Mouse (Mus musculus) forebrain, embryonic 10.5 days (tissue): ENCODE measurements around the gene Sorl1. TPM values are rescaled to one million over a fixed set of nuclear protein-coding genes. Genes with fewer than 3 reads are reported as not detected.
A peak's percentile ranks its signal among the peaks of the same experiment; 100 is the strongest.

Source experiments
- DNase-seq: peaks from one replicate; pipeline ENCODE4 v3.0.0-alpha.2; 2017; ENCODE audit warnings: low spot score; ENCODE audit errors: extremely low spot score
- H3K27ac ChIP-seq: fragments of 300-500 bp; sonication (generic); 2 replicates; pipeline ENCODE4 v1.5.1; 2016; ENCODE audit warnings: mild to moderate bottlenecking
- H3K27me3 ChIP-seq: fragments of 300-500 bp; sonication (generic); 2 replicates; pipeline ENCODE4 v1.6.1; 2016; ENCODE audit warnings: mild to moderate bottlenecking; ENCODE audit not compliant: poor library complexity, severe bottlenecking
- H3K36me3 ChIP-seq: fragments of 300-500 bp; sonication (generic); replicated peaks from 2 replicates; pipeline ENCODE4 v1.6.1; 2016; ENCODE audit warnings: mild to moderate bottlenecking, moderate library complexity
- H3K4me1 ChIP-seq: fragments of 300-500 bp; sonication (generic); 2 replicates; pipeline ENCODE4 v1.6.1; 2016
- H3K4me3 ChIP-seq: fragments of 300-500 bp; sonication (generic); 2 replicates; pipeline ENCODE4 v1.5.1; 2016; ENCODE audit warnings: mild to moderate bottlenecking, moderate library complexity
- H3K9me3 ChIP-seq: fragments of 300-500 bp; sonication (generic); 2 replicates; pipeline ENCODE4 v1.6.1; 2016; ENCODE audit warnings: mild to moderate bottlenecking, moderate library complexity
- WGBS: fragments of 180-500 bp; shearing (Covaris S2); methylation state at CpG from one replicate; pipeline ENCODE4 v1.1.7; 2016; 5-methylcytosine and 5-hydroxymethylcytosine counted together
- polyA plus RNA-seq: library from polyadenylated mRNA; unstranded; fragments of >200 nt; fragmentation: Nextera tagmentation; extraction: Ambion mirVana; gene quantifications from 2 replicates; pipeline ENCODE4 v1.2.1, GENCODE M21; 2016

Gene Sorl1
- polyA plus RNA-seq, 1 experiment from 2014 or later, result 4.7 TPM

DNA sequence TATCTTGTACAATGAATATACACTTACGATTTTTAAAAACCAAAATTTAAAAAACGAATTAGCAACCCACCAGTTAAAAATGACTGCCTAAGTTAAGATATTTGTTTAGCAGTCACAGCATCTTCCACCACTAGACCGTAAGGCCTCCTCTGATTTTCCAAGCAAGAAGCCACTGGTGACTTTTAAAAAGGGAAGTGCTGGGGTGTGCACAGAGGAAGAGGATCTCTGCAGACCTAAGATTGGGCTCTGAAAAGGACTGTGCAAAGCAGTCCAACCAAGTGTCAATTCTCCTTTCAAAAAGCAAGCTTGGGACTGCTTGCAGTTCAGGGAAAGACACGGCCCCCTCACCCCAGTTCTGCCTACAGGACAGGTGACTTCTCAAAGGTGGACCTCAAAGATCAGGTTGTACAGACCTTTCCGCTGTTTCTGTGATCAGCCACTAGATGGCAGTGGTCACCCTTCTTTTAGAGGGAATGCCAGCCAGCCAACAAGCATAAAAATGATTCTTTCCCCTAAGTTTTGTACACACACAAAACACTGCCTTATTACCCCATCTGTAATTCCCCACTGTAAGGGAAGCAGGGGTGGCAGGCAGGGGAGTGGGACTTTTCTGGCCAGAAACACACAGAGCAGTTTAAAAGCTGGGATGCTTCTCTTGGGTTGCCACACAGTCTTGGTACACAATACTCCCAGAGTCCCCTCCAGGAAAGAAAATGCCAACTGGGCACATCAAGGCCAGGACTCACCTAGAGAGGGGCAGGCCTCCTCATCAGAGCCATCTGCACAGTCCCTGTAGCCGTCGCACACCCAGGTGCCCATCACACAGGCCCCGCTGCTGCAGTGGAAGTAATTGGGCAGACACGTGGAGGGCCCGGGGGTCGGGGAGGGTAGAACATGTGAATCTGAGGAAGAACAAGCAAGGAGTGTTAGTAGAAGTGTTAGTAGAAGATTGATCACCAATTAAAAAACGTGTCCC lies 124.3 kb downstream of the Sorl1 start:
- Histone ChIP-seq H3K9me3 (no peaks in the 10 kb centered on the region), H3K4me1 (peaks cover 9% of the 10 kb centered on the region), H3K36me3 (no peaks in the 10 kb centered on the region), H3K27me3 (no peaks in the 10 kb centered on the region), H3K27ac (peak overlapping the region; percentile 56), H3K4me3 (no peak overlapping the region)
- DNase-seq, result peak; percentile 45
- 75% methylated on average over 12 of the region's 12 CpGs for WGBS

DNA sequence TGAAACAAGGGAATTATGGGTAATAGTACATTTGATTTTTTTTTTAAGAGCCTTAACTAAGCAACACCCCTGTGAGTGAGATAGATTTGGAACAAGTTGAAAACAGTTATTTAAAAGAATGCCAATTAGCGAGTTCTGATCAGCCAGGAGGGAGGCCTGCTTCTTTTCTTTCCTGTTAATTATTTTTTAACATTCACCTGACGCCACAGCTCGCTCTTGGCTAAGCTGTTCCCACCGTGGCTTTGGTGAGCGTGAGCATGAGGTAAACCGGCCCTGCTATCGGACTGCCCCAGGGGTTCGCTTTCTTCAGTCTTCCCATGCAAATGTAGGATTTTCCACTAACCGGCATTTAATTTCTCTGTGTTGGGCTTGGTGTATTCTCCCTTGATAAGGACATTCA lies 128.8 kb downstream of the Sorl1 start:
- H3K27ac ChIP-seq, result 0 out of 2 replicates have a peak overlapping the region, but pooled peaks have one; percentile 30
- no peaks in the 10 kb centered on the region for H3K27me3 ChIP-seq
- peaks cover 5% of the 10 kb centered on the region for H3K36me3 ChIP-seq
- no peak overlapping the region for H3K4me3 ChIP-seq
- H3K4me1 ChIP-seq, result peaks cover 12% of the 10 kb centered on the region
- 81% methylated on average over 9 of the region's 9 CpGs for WGBS
- no peaks in the 10 kb centered on the region for H3K9me3 ChIP-seq
- no peak for DNase-seq

DNA sequence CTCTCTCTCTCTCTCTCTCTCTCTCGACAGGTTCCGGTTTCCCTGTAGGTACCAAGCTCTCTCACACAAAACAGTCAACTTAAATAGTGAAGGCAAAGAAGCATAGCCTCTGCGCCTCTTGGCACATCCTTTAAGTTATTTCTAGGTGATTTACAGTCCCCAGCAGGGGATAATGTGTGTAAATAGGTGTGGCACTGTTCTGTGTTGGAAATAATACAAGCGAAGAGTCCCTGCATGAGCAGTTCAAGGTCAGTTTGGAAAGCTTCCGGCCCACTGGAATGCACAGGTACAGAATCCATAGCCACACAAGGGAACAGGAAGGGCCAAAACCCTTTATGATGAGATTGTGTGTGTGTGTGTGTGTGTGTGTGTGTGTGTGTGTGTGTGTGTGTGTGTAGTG lies 130.3 kb downstream of the Sorl1 start:
- Histone ChIP-seq H3K27me3 (no peaks in the 10 kb centered on the region), H3K4me3 (no peak overlapping the region), H3K9me3 (no peaks in the 10 kb centered on the region), H3K36me3 (peaks cover 5% of the 10 kb centered on the region), H3K4me1 (peaks cover 9% of the 10 kb centered on the region), H3K27ac (no peak overlapping the region)
- WGBS, result 91% methylated on average over 5 of the region's 5 CpGs
- DNase-seq, result no peak

DNA sequence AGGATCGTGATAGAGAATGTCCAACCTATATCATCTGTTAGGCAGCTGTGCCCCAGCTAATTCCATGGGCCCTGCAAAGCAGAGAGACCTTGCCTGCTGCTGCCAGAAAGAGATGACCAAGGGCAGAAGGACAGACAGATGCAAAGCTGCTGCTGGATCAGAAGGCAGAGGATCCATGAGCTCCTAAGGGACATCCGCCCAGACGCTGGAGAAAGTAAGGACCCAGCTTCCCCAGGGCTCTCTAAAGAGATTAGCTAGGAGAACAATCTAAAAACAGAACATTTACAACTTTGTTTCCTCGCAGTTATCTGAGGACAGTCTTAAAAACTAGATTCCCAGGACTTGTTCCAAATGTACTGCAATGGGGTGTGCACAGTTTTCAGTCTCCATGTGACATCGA lies 131.3 kb downstream of the Sorl1 start:
- Histone ChIP-seq H3K36me3 (peaks cover 11% of the 10 kb centered on the region), H3K27me3 (no peaks in the 10 kb centered on the region), H3K4me1 (peaks cover 9% of the 10 kb centered on the region), H3K9me3 (no peaks in the 10 kb centered on the region), H3K27ac (no peak overlapping the region), H3K4me3 (no peak overlapping the region)
- DNase-seq, result no peak
- 87% methylated on average over 5 of the region's 5 CpGs for WGBS

DNA sequence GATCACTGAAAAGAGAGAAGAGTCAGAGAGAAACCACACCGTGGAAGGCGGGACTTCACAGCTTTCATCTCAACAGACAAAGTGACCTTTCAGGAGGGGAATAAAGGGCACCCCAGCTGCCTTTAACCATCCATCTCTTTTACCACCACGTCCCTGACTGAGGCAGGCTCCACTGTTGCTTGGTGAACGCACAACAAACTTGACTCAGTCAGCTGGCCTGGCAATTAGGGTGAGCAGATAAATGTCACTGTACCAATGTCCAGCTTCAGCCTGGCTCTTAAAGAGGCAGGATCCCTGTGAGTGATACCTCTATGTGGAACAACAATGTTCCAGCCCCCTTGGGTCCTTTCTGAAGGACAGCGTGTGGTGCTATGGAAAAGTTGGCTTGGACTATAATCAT lies 138.5 kb downstream of the Sorl1 start:
- no peaks in the 10 kb centered on the region for H3K9me3 ChIP-seq
- H3K27ac ChIP-seq, result peak overlapping the region; percentile 60; the same call in 1 of the 2 replicates
- H3K27me3 ChIP-seq, result no peaks in the 10 kb centered on the region
- DNase-seq, result no peak
- no peak overlapping the region for H3K4me3 ChIP-seq
- H3K4me1 ChIP-seq, result peaks cover 18% of the 10 kb centered on the region
- WGBS, result 70% methylated on average over 5 of the region's 5 CpGs
- 0 out of 2 replicates have a peak, but pooled peaks cover 6% of the 10 kb centered on the region for H3K36me3 ChIP-seq

DNA sequence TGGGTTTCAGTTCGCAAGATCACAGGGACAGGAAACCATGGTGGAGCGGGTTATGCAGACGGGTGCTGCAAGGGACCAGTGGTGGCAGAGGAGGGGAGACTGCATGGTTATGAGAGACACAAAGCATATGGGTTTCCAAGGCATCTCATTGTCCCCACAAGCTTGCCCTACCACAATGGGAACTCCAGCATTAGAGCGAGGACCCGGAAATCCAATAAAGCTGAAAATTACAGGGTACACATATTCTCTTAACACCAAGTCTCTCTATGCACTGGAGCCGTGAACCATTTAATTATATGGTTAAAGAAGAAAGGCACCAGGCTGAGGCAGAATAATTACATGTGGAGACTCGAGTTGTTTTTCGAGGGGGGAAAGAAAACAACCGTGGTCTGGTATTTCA lies 139.0 kb downstream of the Sorl1 start:
- WGBS, result 72% methylated on average over 9 of the region's 9 CpGs
- Histone ChIP-seq H3K9me3 (no peaks in the 10 kb centered on the region), H3K27ac (no peak overlapping the region), H3K4me1 (peaks cover 18% of the 10 kb centered on the region), H3K27me3 (no peaks in the 10 kb centered on the region), H3K4me3 (no peak overlapping the region), H3K36me3 (0 out of 2 replicates have a peak, but pooled peaks cover 6% of the 10 kb centered on the region)
- no peak for DNase-seq

DNA sequence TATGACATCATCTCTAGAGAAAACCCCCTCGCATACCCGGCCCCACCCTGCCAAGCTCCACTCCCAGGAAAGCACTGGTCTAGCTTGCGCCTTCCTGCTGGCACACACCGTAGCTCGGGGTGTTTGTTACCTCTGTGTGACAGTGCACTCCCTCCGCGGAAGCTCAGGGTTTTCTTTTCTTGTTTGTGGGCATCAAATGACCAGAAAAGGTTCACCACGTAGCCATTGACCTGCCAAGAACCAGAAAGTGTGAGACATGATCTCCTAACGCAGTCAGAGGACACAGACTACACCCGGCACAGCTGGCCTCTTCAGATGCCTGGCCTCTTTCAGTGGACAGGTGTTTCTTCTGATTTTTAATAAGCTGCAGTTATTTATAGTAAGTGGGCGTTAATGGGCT lies 139.8 kb downstream of the Sorl1 start:
- no peaks in the 10 kb centered on the region for H3K27me3 ChIP-seq
- no peak overlapping the region for H3K27ac ChIP-seq
- WGBS, result 88% methylated on average over 11 of the region's 11 CpGs
- H3K9me3 ChIP-seq, result no peaks in the 10 kb centered on the region
- H3K36me3 ChIP-seq, result 0 out of 2 replicates have a peak, but pooled peaks cover 6% of the 10 kb centered on the region
- DNase-seq, result no peak
- peaks cover 18% of the 10 kb centered on the region for H3K4me1 ChIP-seq
- no peak overlapping the region for H3K4me3 ChIP-seq

DNA sequence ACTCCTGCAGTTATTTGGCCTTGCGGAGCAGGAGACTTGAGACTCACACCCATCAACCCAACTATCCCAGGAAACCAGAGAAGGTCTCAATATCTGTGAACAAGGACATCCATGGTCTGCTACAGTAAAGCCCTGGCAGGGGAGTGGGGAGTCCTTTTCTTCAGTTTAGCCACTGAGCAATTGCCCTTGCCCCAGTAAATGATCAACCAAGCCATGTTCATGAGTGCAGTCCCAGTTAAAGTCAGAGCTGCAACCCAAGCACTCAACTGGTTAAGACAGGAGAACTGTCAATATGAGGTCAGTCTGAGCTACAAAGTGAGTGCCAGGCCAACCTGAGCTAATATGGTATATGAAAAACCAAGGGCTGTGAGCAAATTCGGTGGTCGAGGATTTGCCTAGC lies 140.8 kb downstream of the Sorl1 start:
- no peak for DNase-seq
- Histone ChIP-seq H3K36me3 (0 out of 2 replicates have a peak, but pooled peaks cover 4% of the 10 kb centered on the region), H3K27ac (no peak overlapping the region), H3K4me1 (peaks cover 18% of the 10 kb centered on the region), H3K27me3 (no peaks in the 10 kb centered on the region), H3K9me3 (no peaks in the 10 kb centered on the region), H3K4me3 (no peak overlapping the region)
- WGBS, result 96% methylated on average over 3 of the region's 3 CpGs

DNA sequence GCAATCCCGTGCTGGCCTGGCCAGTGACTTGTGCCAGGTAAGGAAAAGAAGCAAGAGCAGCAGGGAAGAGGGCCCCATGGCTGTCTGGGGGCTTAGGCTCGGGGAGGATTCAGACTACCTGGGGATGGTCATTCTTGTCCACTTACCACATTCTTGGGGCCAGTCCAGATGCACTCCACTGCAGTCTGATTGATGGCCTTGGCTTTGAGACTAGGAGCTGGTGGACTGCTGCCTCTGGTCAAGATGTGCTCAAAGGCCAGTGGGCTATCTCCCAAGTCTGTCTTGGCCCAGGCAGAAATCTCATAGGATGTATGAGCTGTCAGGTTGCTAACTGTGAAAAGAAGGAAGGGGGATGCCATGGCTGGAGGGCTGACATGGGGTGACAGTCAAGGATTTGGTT lies 141.3 kb downstream of the Sorl1 start:
- 75% methylated on average over 2 of the region's 2 CpGs for WGBS
- peaks cover 2% of the 10 kb centered on the region for H3K9me3 ChIP-seq
- H3K4me1 ChIP-seq, result peaks cover 18% of the 10 kb centered on the region
- peak overlapping the region; percentile 48; the same call in 1 of the 2 replicates for H3K27ac ChIP-seq
- H3K36me3 ChIP-seq, result peaks cover 6% of the 10 kb centered on the region
- H3K4me3 ChIP-seq, result no peak overlapping the region
- no peak for DNase-seq
- no peaks in the 10 kb centered on the region for H3K27me3 ChIP-seq

DNA sequence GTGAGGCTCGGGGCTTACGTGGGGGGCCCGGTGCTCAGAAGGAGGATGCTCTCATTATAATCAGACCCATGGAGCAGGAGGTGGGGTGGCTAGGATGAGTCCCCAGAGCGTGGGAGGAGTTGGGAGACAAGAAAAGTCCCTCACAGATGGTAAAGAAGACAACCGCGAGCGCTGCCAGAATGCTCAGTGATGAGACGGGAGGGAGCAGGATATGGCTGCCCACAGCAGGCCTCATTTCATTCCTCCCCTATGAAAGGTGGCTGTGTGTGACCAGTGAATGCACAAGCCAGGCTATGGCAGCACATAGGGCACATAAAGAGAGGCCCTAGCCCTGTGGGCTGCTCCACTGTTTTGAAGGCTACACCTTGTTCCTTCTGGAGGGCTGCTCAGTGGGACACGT lies 142.1 kb downstream of the Sorl1 start:
- Histone ChIP-seq H3K4me3 (no peak overlapping the region), H3K9me3 (peaks cover 7% of the 10 kb centered on the region), H3K36me3 (peaks cover 12% of the 10 kb centered on the region), H3K4me1 (peaks cover 18% of the 10 kb centered on the region), H3K27ac (peak overlapping the region; percentile 48; the same call in 1 of the 2 replicates), H3K27me3 (no peaks in the 10 kb centered on the region)
- DNase-seq, result no peak
- 86% methylated on average over 9 of the region's 9 CpGs for WGBS

DNA sequence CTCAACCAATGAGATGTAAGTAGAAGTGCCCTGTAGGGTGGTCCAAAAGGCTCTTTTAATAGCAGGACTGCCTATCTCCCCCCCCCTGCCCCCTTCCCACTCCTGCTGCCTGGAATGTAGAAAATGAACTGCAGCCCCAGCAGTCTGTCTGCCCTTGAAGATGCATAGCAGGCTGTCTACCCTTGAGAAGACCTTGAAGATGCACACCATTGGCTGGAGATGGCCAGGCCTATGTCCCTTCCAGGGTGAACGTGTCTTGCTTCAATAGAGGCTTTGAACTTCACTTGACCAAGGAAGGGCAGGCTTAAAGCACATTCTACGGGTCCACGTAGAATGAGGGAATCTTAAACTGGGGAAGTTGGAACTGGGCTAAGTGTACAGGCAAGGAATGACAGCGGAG lies 142.8 kb downstream of the Sorl1 start:
- Histone ChIP-seq H3K27ac (peak overlapping the region; percentile 48; the same call in 1 of the 2 replicates), H3K27me3 (no peaks in the 10 kb centered on the region)
- 90% methylated on average over 4 of the region's 4 CpGs for WGBS

DNA sequence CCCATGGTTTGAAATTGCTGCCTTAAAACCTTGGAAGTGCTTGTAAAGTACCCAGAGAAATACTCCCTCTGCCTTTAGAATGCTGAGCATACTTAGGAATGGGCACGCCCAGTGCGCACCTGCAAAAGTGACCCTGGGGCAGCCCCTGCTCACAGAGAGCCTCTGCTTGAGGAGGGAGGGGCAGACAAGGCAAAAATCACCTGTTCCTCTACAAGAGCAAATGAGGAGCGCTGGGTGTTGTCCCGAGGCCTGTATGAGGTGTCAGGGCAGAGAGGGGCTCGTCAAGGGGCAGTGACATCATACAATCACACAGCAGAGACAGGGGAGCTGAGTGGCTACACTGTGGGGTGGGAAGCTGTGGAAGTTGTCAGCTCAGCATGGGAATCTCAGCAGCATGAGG lies 143.3 kb downstream of the Sorl1 start:
- no peak for DNase-seq
- Histone ChIP-seq H3K27ac (no peak overlapping the region), H3K9me3 (peaks cover 7% of the 10 kb centered on the region), H3K4me1 (peaks cover 17% of the 10 kb centered on the region), H3K36me3 (peaks cover 12% of the 10 kb centered on the region), H3K4me3 (no peak overlapping the region), H3K27me3 (no peaks in the 10 kb centered on the region)
- 90% methylated on average over 5 of the region's 5 CpGs for WGBS

More for the DNA sequence above, 142.8 kb downstream of the Sorl1 start:
- H3K4me3 ChIP-seq, result no peak overlapping the region
- H3K9me3 ChIP-seq, result peaks cover 7% of the 10 kb centered on the region
- DNase-seq, result no peak
- H3K4me1 ChIP-seq, result peaks cover 18% of the 10 kb centered on the region
- H3K36me3 ChIP-seq, result peaks cover 12% of the 10 kb centered on the region

DNA sequence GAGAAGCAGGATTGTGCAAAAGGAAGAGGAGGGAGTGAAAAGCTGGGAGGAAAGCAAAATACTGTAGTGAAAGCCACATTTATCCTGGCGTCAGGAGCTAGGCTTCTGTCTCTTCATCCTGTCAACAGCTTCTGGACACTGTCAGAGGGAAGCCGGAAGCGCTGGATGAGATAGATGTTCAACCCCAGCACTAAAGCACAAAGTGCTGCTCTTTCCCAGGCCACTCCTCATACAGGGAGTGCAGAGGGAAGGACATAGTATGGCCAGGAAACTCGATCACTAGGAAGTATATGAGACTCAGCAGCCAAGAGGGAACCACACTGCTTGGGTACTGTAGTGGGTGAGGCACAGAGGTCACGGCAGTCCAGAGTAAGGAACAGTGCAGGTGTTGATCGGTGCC lies 145.7 kb downstream of the Sorl1 start:
- peaks cover 7% of the 10 kb centered on the region for H3K9me3 ChIP-seq
- peaks cover 12% of the 10 kb centered on the region for H3K36me3 ChIP-seq
- H3K4me1 ChIP-seq, result peaks cover 21% of the 10 kb centered on the region; the same call in 1 of the 2 replicates
- H3K4me3 ChIP-seq, result no peak overlapping the region
- no peak for DNase-seq
- 94% methylated on average over 6 of the region's 6 CpGs for WGBS
- H3K27ac ChIP-seq, result no peak overlapping the region
- H3K27me3 ChIP-seq, result no peaks in the 10 kb centered on the region; the same call in 1 of the 2 replicates
